Mouse (Mus musculus): ENCODE measurements around the gene Tdrd6.

Gene Tdrd6

DNA sequence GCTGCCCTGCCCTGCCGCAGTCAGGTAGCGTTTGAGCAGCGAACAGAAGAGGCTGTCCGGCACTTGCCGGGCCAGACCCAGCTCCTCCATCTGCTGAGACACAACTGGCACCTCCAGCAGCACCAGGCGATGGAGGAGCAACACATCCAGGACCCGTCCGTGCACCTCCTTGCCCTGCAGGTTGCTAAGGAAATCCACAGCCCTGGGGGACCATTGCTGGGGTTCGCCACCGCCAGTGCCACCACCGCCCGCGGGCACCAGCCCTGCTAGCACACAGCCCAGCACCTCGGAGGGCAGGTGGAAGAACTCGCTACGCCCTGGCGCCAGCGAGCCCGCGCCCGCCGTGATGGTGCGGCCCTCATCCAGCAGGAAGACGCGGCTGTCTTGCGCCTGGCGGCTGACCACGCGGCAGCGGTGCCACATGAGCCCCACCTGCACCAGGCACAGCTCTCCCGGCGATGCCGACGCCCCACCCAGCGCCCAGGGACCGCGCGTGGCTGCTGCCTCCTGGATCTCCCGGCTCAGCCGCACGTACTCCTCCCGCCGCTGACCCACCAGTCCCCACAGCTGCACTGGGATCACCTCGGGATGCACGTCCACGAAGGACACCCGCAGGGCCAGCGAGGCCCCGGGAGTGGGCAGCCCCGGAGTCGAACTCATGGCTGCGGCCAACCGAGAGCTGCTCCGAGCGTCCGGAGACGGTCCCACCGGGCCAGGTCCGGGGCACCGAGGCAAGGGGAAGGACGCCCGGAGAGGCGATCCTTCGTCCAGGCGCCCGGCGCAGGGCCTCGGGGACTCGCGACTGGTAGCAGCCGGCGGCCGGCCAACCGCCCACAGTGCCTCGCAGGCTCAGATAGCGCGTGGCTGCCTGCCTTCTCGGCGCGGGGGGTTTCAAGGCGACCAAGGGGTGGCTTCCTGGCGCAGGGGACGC, at the start of gene Tdrd6:
Gene Tdrd6 (minus strand): TSS at position 804 of the 931 bp plus-strand sequence.
- DNase-seq (ENCODE audit: extremely low read depth, low read depth, low spot score): no peak

DNA sequence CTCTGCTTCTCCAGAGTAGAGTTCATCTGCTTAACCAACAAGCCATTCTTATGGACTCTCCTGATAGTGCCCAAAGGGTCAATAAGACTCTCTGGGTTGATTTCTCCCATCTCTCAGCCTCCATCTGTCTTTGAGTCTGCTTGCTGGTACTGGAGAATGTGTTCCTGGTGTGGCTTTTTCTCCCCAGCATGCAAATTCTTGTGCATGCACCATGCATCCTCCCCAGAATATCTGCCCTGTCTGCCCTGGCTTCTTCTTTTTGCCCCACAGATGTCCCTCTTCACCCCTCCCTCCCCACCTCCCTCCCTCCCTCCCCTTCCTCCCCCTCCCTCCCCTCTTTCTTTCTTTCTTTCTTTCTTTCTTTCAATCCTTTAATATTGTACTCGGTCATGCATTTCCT, 47.2 kb upstream of the Tdrd6 start:
- no peak for DNase-seq (ENCODE audit: extremely low read depth, low read depth, low spot score)

GRCm38 (mm10) chr17:43676241-43676640, 46.1 kb upstream of the Tdrd6 start:
- no peak for DNase-seq (ENCODE audit: extremely low read depth, low read depth, low spot score)

GRCm38 (mm10) chr17:43675228-43675627, 45.1 kb upstream of the Tdrd6 start:
- DNase-seq (ENCODE audit: extremely low read depth, low read depth, low spot score): no peak

- DNase-seq (ENCODE audit: extremely low read depth, low read depth, low spot score): peak; percentile 63
Measured at GRCm38 (mm10) chr17:43671907-43672306, 41.8 kb upstream of the Tdrd6 start.

DNA sequence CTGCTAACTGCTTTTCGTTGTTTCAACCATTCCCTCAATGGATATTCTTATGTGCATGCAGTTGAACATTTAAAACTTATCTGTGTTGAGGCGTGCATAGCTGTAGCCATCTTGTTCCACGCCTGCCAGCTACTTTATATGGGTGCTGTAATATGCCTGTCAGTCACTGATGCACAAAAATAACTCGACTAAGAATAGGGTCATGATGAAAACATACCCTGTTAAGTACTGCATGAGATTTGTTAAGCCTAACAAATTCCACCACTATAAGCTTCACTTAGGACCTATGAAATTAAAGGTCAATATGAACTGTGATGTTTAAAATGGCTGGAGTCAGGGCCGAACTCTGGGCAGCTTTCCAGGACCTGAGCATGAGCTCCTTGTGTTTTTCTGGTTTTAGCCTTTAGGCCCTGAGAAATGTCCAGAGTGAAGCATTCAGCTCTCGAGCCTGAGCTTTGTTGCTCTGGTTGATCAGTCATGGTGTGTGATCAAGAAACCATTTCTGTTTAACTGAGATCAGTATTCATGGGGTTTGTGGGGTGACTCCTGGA, 39.1 kb upstream of the Tdrd6 start:
- no peak for DNase-seq (ENCODE audit: extremely low read depth, low read depth, low spot score)

DNA sequence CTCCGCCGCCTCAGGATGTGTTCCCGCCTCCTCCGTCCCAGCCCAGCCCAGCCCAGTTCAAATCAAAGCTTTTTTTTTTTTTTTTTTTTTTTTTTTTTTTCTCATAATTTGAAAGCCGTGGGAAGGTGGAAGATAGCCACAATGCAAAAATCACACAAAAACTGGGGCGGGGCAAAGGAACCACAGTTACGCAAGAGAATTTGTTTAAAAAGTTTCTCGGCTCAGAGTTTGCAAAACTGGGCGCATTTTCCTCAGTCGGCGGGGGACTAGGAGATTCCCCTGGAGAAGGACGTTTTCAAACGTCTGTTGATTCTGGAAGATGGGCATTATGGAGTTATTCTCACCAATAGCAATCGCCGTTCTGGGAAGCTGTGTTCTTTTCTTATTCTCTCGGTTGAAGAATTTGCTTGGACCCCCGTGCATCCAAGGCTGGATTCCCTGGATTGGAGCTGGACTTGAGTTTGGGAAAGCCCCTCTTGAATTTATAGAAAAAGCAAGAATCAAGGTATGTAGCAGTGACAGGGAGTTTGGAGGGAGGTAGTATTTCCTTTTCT, 37.3 kb upstream of the Tdrd6 start, which contains the start of gene Cyp39a1:
Gene Cyp39a1 (plus strand): TSS at position 136 of the 554 bp plus-strand sequence.
- no peak for DNase-seq (ENCODE audit: extremely low read depth, low read depth, low spot score)

GRCm38 (mm10) chr17:43666576-43667289, 36.6 kb upstream of the Tdrd6 start, which contains the start of gene Slc25a27:
Gene Slc25a27 (minus strand): TSS chr17:43667214.
- DNase-seq (ENCODE audit: extremely low read depth, low read depth, low spot score): peak; percentile 42

DNA sequence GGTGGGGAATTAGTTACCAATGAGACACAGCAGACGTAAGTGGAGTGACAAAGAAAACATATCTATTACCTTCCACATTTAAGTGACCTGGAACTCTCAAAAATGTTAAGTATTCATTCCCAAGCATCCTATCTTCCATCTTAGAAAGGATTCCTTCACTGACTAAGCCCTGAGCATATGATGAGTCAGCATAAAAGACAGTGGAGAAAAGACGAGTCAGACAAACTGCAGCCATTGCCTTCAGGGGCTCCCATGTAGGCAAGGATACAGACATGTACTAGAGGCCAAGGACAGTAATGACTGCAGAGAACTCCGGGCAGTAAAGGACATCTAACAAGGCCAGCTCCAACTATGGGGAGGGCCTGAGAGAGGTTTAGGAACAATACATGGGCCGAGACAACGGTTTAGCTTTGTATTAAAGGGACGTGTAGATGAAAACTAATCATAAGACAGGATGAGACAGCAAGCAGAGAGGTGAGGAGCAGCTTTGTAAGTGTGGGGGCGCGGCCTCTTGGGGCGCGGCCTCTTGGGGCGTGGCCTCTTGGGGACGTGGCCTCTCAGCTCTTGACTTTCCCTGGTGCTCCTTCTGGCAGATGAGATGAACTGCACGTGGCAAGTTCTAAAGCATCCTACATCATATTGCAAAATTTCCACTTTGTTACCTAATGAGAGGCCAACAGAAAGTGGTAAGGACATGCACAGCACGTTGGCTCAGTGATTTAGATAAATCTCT, 21.4 kb upstream of the Tdrd6 start:
- no peak for DNase-seq (ENCODE audit: extremely low read depth, low read depth, low spot score)

DNA sequence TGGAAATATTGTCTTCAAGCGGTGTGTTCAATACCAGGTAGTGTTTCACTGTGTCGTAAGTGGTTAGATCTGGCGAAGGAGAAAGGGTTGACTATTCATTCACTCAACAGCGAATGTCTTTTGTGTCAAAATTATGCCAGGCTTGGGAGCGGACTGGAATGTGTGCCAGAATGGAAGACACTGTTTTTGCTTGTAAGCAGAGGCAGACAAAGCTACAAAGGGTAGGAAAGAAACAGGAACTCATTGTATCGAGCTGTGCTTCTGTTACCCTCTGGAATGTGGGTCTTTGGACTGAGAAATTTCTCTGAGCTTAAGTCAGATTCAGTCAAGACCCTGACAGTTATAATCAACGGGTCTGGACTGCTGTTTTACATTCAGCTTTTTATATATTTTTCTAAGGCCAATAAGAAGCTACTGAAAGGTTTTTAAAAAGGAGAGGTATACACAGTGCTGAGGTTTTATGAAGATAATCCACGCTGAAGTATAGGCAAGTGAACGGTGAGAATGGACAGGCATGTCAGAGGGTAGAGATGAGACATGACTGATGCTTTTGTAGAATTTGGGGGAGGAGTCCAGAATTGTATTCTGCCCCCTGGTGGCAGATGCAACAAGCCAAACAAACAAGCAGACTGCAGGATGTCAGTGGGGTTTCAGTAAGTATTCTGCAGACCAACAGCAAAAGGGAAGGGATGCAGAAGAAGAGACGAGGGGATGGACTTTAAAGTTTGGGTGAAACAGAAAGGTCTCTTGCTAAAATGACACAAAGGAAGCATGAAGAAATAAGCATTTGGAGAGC, 19.7 kb upstream of the Tdrd6 start:
- DNase-seq (ENCODE audit: extremely low read depth, low read depth, low spot score): no peak

- DNase-seq (ENCODE audit: extremely low read depth, low read depth, low spot score): no peak
Measured at GRCm38 (mm10) chr17:43646925-43647324, 16.8 kb upstream of the Tdrd6 start.

DNA sequence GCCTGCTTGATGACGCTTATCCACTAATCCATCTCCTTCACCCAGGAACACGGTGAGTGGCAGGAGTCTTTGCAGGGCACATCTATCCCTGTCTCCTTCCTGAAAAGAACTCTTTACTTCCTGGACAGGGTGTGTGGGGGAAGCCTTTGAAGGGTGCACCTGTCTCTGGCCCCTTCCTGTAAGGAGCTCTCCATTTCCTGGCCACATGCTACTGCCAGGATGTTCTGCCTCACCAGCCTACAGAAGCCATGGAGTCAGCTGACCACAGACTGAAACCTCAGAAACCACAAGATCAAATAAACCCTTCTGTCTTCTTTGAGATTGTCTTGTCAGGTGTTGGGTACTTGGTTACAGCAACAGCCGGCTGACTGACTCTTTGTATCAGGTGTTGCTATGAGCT, 15.0 kb upstream of the Tdrd6 start:
- DNase-seq (ENCODE audit: extremely low read depth, low read depth, low spot score): no peak

GRCm38 (mm10) chr17:43644375-43644774, 14.3 kb upstream of the Tdrd6 start:
- peak; percentile 34 for DNase-seq (ENCODE audit: extremely low read depth, low read depth, low spot score)

GRCm38 (mm10) chr17:43643191-43643590, 13.1 kb upstream of the Tdrd6 start:
- no peak for DNase-seq (ENCODE audit: extremely low read depth, low read depth, low spot score)

- no peak for DNase-seq (ENCODE audit: extremely low read depth, low read depth, low spot score)
Measured at GRCm38 (mm10) chr17:43640825-43641224, 10.7 kb upstream of the Tdrd6 start.

DNA sequence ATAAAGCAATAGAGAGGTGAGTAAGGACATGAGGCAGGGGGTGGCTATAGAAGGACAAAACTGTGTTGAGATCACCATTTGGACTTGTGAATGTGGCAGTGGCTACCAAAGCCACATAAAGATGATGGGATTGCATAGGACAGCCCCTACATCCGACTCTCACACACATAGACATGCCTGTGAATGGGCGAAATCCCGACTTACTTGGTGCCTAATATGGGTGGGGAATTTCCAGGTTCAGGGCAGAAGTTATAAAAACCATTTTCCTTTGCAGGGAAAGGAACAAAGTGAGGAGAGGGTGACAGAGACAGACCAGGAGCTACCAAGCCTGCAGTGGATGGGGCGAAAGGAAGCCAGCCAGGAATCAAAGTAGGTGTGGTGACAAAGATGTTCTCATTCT, 7.0 kb upstream of the Tdrd6 start:
- no peak for DNase-seq (ENCODE audit: extremely low read depth, low read depth, low spot score)

- no peak for DNase-seq (ENCODE audit: extremely low read depth, low read depth, low spot score)
Measured at GRCm38 (mm10) chr17:43630427-43630760, 295 bp upstream of the Tdrd6 start.

DNA sequence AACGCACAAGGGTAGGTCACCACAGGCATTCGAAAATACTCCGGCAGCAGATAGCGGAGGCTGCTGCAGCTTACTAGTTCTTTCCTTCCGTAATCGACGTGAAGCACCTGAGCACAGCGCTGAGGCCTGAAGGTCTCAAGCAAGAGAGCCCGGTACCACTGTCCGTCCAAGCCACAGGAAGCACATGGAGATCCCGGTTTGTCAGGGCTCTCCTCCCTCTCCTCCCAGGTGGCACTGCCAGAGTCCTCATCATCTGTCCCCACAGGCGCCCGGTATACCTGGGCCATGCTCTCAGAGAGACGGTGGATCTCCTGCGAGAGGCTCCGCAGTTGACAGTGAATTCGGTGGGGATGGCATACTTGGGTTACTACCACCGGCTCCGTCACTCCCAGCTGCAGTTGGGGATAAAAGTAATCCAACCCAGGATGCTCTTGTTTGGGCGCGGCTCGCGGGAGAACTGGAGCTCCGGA, 1.0 kb downstream of the Tdrd6 start:
- DNase-seq (ENCODE audit: extremely low read depth, low read depth, low spot score): no peak

- DNase-seq (ENCODE audit: extremely low read depth, low read depth, low spot score): no peak
Measured at GRCm38 (mm10) chr17:43628246-43628645, 1.9 kb downstream of the Tdrd6 start.

DNA sequence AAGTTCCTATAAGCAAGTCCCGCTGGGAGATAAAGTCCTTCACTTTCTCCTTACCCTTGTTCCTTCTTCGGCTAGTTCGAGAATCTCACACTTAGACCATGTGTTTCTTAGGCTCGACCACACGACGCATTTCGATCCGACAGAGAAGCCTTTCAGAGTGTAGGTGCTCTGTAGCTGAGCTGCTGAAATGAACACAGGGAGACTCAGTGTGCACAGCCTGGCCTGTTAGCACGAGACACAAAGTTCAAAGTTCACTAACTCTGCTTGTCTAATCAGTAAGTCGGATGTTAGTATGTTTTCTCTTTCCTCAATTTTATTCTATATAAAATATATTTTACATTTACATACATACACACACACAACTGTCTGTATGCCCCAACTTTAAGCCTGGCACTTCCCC, 8.0 kb downstream of the Tdrd6 start:
- no peak for DNase-seq (ENCODE audit: extremely low read depth, low read depth, low spot score)

All from fat pad, adult 2 months (tissue).